Mouse (Mus musculus) embryonic facial prominence, embryonic 11.5 days (tissue): ENCODE data around the gene Psen1. TPM values are rescaled to one million over a fixed set of nuclear protein-coding genes. Genes with fewer than 3 reads are reported as not detected.
A peak's percentile ranks its signal among the peaks of the same experiment; 100 is the strongest.

Experiments
- ATAC-seq: fragments of 200-750 bp; cut with Nextera tagmentation; replicated peaks from 2 replicates; pipeline ENCODE4 v1.8.0; 2017; ENCODE audit warnings: low read depth; ENCODE audit not compliant: insufficient number of reproducible peaks, low FRiP score, low TSS enrichment
- DNase-seq: peaks from one replicate; pipeline ENCODE4 v3.0.0-alpha.2; 2015; ENCODE audit warnings: low spot score
- H3K27ac ChIP-seq: fragments of 300-500 bp; sonication (generic); replicated peaks from 2 replicates; pipeline ENCODE4 v1.5.1; 2014; ENCODE audit warnings: mild to moderate bottlenecking, low read depth, low read length, control low read depth
- H3K27me3 ChIP-seq: fragments of 300-500 bp; sonication (generic); 2 replicates; pipeline ENCODE4 v1.6.1; 2014; ENCODE audit warnings: mild to moderate bottlenecking, low read length, moderate library complexity, mixed read lengths; ENCODE audit not compliant: control insufficient read depth, insufficient read depth
- H3K36me3 ChIP-seq: fragments of 300-500 bp; sonication (generic); replicated peaks from 2 replicates; pipeline ENCODE4 v1.6.1; 2014; ENCODE audit warnings: low read depth, mild to moderate bottlenecking, low read length, moderate library complexity, mixed read lengths; ENCODE audit not compliant: control insufficient read depth, insufficient read depth
- H3K4me1 ChIP-seq: fragments of 300-500 bp; sonication (generic); 2 replicates; pipeline ENCODE4 v1.6.1; 2014; ENCODE audit warnings: low read length, mixed read lengths; ENCODE audit not compliant: control insufficient read depth, insufficient read depth
- H3K4me2 ChIP-seq: fragments of 300-500 bp; sonication (generic); 2 replicates; pipeline ENCODE4 v1.6.1; 2014; ENCODE audit warnings: low read depth, mild to moderate bottlenecking, control low read depth, low read length, moderate library complexity
- H3K4me3 ChIP-seq: fragments of 300-500 bp; sonication (generic); 2 replicates; pipeline ENCODE4 v1.5.1; 2014; ENCODE audit warnings: low read depth, low read length, control low read depth
- H3K9ac ChIP-seq: fragments of 300-500 bp; sonication (generic); replicated peaks from 2 replicates; pipeline ENCODE4 v1.6.1; 2014; ENCODE audit warnings: mild to moderate bottlenecking, control low read depth, low read length
- H3K9me3 ChIP-seq: fragments of 300-500 bp; sonication (generic); replicated peaks from 2 replicates; pipeline ENCODE4 v1.6.1; 2016; ENCODE audit warnings: mild to moderate bottlenecking, low read length, inconsistent platforms, mixed read lengths; ENCODE audit not compliant: control insufficient read depth
- WGBS: fragments of 180-500 bp; shearing (Covaris S2); extraction: QIAGEN DNeasy Blood & Tissue Kit; methylation state at CpG from one replicate; pipeline ENCODE4 v1.1.7; 2014; 5-methylcytosine and 5-hydroxymethylcytosine counted together
- polyA plus RNA-seq: library from polyadenylated mRNA; unstranded; fragments of >200 nt; fragmentation: Nextera tagmentation; extraction: Ambion mirVana; gene quantifications from 2 replicates; pipeline ENCODE4 v1.2.1, GENCODE M21; 2014

The Psen1 gene
- polyA plus RNA-seq, 1 experiment from 2014 or later = 70.8 TPM

GRCm38 (mm10) chr12:83709934-83710333 lies 22.0 kb downstream of the Psen1 start:
- H3K9me3 ChIP-seq = no peaks in the 10 kb centered on the region
- WGBS = 87% methylated on average over 2 of the region's 2 CpGs
- H3K9ac ChIP-seq = no peak overlapping the region
- H3K4me3 ChIP-seq = no peak overlapping the region
- H3K27me3 ChIP-seq = no peaks in the 10 kb centered on the region
- no peak overlapping the region for H3K27ac ChIP-seq
- ATAC-seq (no peak), DNase-seq (no peak)
- no peak overlapping the region for H3K4me2 ChIP-seq
- H3K36me3 ChIP-seq = no peaks in the 10 kb centered on the region
- H3K4me1 ChIP-seq = no peaks in the 10 kb centered on the region

DNA sequence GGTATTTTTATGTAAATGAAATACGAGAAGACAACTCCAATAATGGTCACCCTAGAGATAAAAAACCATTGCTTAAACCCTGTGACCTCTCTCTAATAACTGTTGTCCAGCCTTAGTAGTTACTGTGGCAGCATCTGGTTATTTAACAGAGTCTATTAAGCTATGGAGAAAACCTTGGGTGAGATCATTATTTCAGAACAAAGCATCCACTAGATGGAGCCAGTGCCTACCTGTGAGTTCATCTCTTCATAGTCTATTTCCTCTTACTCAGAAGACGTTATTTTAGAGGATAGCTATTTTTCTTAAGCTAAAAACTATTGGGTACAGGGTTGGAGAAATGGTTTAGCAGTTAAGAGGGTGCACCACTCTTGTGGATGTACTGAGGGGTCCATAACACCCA lies 25.8 kb downstream of the Psen1 start:
- Histone ChIP-seq H3K36me3 (no peaks in the 10 kb centered on the region; the same call in none of the 2 replicates), H3K4me2 (no peak overlapping the region), H3K4me1 (no peaks in the 10 kb centered on the region), H3K27me3 (no peaks in the 10 kb centered on the region), H3K9me3 (no peaks in the 10 kb centered on the region), H3K9ac (no peak overlapping the region), H3K27ac (no peak overlapping the region), H3K4me3 (no peak overlapping the region)
- DNase-seq (peak; percentile 81), ATAC-seq (no peak)
- 58% methylated on average over 2 of the region's 2 CpGs for WGBS

DNA sequence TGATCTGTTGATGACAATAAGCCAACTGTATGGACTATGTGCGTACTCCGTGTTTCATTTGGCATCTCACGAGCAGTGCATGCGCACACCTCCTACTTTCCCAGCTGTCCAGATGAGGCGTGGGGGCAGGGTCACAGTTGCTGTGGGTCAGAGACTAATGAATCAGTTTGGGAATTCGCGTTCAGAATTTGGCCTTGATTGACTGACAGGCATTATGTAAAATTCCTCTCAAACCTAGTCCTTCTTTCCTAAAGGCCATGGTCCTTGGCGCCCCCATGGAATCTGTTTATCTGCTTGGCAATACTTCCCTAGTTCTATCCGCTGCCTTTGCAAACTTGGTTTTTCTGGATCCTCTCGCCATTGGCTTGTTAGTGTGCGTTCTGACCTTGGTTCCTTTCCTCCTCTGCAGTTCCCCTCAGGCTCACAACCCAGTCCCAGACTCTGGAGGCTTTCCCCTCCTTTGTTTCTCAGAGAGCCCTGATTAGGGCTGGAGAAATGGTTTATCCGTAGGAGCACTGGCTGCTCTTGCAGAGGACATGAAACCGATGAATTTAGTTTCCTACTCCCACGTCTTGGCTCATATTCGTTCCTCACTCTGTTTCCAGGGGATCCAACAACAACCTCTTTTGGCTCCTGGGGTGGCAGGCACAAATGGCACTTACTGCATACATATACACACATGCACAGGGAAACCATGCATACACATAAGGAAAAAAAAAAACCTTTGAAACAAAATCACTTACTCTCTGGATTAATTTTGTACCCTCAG lies 28.6 kb downstream of the Psen1 start:
- Histone ChIP-seq H3K9me3 (no peaks in the 10 kb centered on the region), H3K27me3 (no peaks in the 10 kb centered on the region), H3K4me2 (no peak overlapping the region), H3K4me3 (no peak overlapping the region), H3K27ac (no peak overlapping the region), H3K9ac (no peak overlapping the region), H3K4me1 (no peaks in the 10 kb centered on the region), H3K36me3 (no peaks in the 10 kb centered on the region; the same call in none of the 2 replicates)
- DNase-seq = no peak
- WGBS = 88% methylated on average over 15 of the region's 15 CpGs
- no peak for ATAC-seq

GRCm38 (mm10) chr12:83719431-83719830 lies 31.5 kb downstream of the Psen1 start:
- 90% methylated on average over 1 of the region's 1 CpGs for WGBS
- no peaks in the 10 kb centered on the region; the same call in none of the 2 replicates for H3K36me3 ChIP-seq
- no peak overlapping the region for H3K27ac ChIP-seq
- H3K4me2 ChIP-seq = no peak overlapping the region
- H3K9ac ChIP-seq = no peak overlapping the region
- ATAC-seq = no peak
- H3K9me3 ChIP-seq = no peaks in the 10 kb centered on the region
- no peak for DNase-seq
- no peaks in the 10 kb centered on the region for H3K27me3 ChIP-seq
- H3K4me1 ChIP-seq = no peaks in the 10 kb centered on the region
- H3K4me3 ChIP-seq = no peak overlapping the region

DNA sequence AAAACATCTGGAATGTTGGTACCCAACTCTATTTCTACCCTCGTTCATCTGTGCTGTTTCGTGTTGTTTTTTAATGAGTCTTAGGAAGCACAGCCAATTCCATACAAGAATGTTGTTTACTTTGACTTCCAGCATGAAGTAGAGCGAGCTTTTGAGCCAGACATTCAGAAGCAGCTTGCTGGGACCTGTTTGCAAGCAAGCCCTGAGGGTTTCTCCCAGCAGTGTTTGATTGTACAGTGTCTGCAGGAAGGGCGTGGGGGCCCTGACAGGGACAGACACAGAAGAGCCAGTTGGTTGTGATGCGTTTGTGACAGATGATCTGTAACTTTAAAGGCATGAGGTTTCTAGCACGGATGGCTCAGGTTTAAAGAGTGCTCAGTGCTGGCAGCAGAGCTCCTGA lies 33.3 kb downstream of the Psen1 start:
- H3K27me3 ChIP-seq = no peaks in the 10 kb centered on the region
- DNase-seq (peak; percentile 24), ATAC-seq (no peak)
- H3K4me1 ChIP-seq = no peaks in the 10 kb centered on the region
- H3K36me3 ChIP-seq = no peaks in the 10 kb centered on the region; the same call in 1 of the 2 replicates
- no peaks in the 10 kb centered on the region for H3K9me3 ChIP-seq
- no peak overlapping the region for H3K4me2 ChIP-seq
- no peak overlapping the region for H3K4me3 ChIP-seq
- no peak overlapping the region for H3K9ac ChIP-seq
- H3K27ac ChIP-seq = no peak overlapping the region
- 59% methylated on average over 6 of the region's 6 CpGs for WGBS

DNA sequence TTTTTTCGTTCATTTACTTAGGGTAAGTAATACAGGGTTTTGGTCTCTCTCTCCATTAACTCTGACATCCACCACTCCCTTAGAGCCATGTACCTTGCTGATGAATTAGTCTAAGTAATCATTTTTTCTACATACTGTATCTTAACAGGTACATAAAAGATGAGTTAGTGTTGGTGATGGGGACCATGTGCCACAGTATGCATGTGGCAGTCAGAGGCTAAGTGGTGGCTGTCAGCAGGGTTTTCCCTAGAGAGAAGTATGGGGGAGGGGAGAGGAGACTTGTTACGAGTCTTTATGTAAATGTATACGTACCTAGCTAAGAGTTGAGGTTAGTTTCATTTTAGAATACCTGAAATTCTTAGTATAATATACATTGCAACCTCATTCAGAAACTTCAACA lies 35.1 kb downstream of the Psen1 start:
- Histone ChIP-seq H3K9me3 (no peaks in the 10 kb centered on the region), H3K9ac (no peak overlapping the region), H3K27ac (no peak overlapping the region), H3K4me3 (no peak overlapping the region), H3K4me1 (no peaks in the 10 kb centered on the region), H3K4me2 (no peak overlapping the region), H3K36me3 (peaks cover 3% of the 10 kb centered on the region; the same call in 1 of the 2 replicates), H3K27me3 (no peaks in the 10 kb centered on the region)
- DNase-seq = no peak
- 82% methylated on average over 3 of the region's 3 CpGs for WGBS
- no peak for ATAC-seq

DNA sequence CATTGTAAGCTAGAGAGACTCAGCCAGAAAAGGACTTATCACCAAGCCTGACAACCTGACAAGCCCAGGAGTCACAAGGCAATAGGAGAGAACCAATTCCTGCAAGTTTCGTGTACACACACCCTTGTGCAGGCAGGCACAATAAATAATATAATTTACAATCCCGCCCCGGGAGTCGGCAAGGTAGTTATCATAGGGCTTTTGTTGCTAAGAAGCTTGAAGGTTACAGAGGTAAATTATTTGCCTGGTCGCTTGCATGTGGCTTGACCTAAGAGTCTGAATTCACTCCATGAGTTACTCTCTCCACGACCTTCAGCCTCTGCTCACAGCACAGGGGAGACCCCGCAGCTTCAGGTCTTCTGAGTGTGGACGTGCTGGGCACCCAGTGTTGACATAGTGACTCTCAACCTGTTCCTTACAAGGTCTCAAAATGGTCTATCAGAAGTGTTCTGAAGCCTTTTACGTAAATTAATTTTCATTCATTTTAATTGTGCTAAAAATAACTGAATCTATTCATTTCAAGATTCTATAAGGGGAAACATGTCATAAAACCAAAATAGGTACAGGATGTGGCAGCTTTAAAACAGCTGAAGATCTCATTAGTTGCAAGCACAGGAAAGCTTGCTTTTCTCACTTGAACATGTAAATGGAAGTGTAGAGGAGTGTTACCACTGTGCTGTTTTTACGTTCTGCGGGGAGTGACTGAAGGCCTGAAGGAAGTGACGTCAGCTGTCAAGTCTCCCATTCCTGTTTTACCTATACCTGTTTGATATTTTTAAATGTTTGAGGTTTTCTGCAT lies 38.8 kb downstream of the Psen1 start:
- 93% methylated on average over 12 of the region's 12 CpGs for WGBS
- Histone ChIP-seq H3K9me3 (no peaks in the 10 kb centered on the region), H3K9ac (no peak overlapping the region), H3K27me3 (no peaks in the 10 kb centered on the region), H3K4me2 (no peak overlapping the region), H3K4me3 (no peak overlapping the region), H3K27ac (no peak overlapping the region), H3K36me3 (peaks cover 3% of the 10 kb centered on the region), H3K4me1 (no peaks in the 10 kb centered on the region)
- DNase-seq (no peak), ATAC-seq (no peak)

GRCm38 (mm10) chr12:83732225-83732624 lies 44.3 kb downstream of the Psen1 start:
- Histone ChIP-seq H3K9ac (no peak overlapping the region), H3K27me3 (no peaks in the 10 kb centered on the region), H3K4me1 (no peaks in the 10 kb centered on the region), H3K27ac (no peak overlapping the region), H3K9me3 (no peaks in the 10 kb centered on the region), H3K4me2 (no peak overlapping the region), H3K36me3 (peaks cover 5% of the 10 kb centered on the region), H3K4me3 (no peak overlapping the region)
- 98% methylated on average over 5 of the region's 5 CpGs for WGBS
- ATAC-seq = no peak
- no peak for DNase-seq
